Comparison of ENCODE assay signal across 8 mouse cellular contexts in genomic region chr5:140648519-140649100, GRCm38 (mm10). TPM values are rescaled to one million over a fixed set of nuclear protein-coding genes. Genes with fewer than 3 reads are reported as not detected.
DNase-seq lines count a peak whose midpoint lies in the region; ATAC-seq lines count a peak whose summit lies in the region.

Gene Ttyh3, minus strand, starts transcription at chr5:140649031.

- H3K27me3 ChIP-seq in forebrain, embryonic 11.5 days (ENCODE audit: control insufficient read depth, insufficient read depth, low read length) = no peaks in the 10 kb centered on the region
- H3K27me3 ChIP-seq in hindbrain, embryonic 15.5 days = no peaks in the 10 kb centered on the region
- H3K27me3 ChIP-seq in liver, embryonic 15.5 days = peaks cover 7% of the 10 kb centered on the region; the same call in 1 of the 2 replicates
- H3K27me3 ChIP-seq in stomach, embryonic 16.5 days (ENCODE audit: control insufficient read depth, insufficient read depth, low read length) = no peaks in the 10 kb centered on the region

- H3K27ac ChIP-seq in forebrain, embryonic 11.5 days (ENCODE audit: low read depth, low read length) = peak within 1 kb of the TSS; percentile 79
- peak within 1 kb of the TSS; percentile 95 for H3K27ac ChIP-seq in hindbrain, embryonic 15.5 days (replicated peaks)
- peak within 1 kb of the TSS; percentile 84 for H3K27ac ChIP-seq in liver, embryonic 15.5 days (replicated peaks)
- H3K27ac ChIP-seq in stomach, embryonic 16.5 days (ENCODE audit: low read length) = peak within 1 kb of the TSS; percentile 87

- H3K9me3 ChIP-seq in forebrain, embryonic 11.5 days (ENCODE audit: control insufficient read depth, low read length) = no peaks in the 10 kb centered on the region
- H3K9me3 ChIP-seq in hindbrain, embryonic 15.5 days = no peaks in the 10 kb centered on the region
- H3K9me3 ChIP-seq in liver, embryonic 15.5 days (replicated peaks) = no peaks in the 10 kb centered on the region
- H3K9me3 ChIP-seq in stomach, embryonic 16.5 days (replicated peaks; ENCODE audit: control insufficient read depth, low read length) = no peaks in the 10 kb centered on the region

- peak within 1 kb of the TSS; percentile 100 for H3K9ac ChIP-seq in forebrain, embryonic 11.5 days (ENCODE audit: low read length)
- peak within 1 kb of the TSS; percentile 100 for H3K9ac ChIP-seq in hindbrain, embryonic 15.5 days
- H3K9ac ChIP-seq in liver, embryonic 15.5 days = peak within 1 kb of the TSS; percentile 90
- peak within 1 kb of the TSS; percentile 98 for H3K9ac ChIP-seq in stomach, embryonic 16.5 days (ENCODE audit: low read length)

- WGBS in forebrain, embryonic 11.5 days = under 1% methylated on average over 52 of the region's 62 CpGs
- 2% methylated on average over 47 of the region's 62 CpGs for WGBS in hindbrain, embryonic 15.5 days
- WGBS in liver, embryonic 15.5 days (ENCODE audit: insufficient replicate concordance) = under 1% methylated on average over 60 of the region's 62 CpGs
- under 1% methylated on average over 51 of the region's 62 CpGs for WGBS in stomach, embryonic 16.5 days

- H3K4me3 ChIP-seq in forebrain, embryonic 11.5 days (ENCODE audit: low read depth, low read length) = peak within 1 kb of the TSS; percentile 97
- peak within 1 kb of the TSS; percentile 96 for H3K4me3 ChIP-seq in hindbrain, embryonic 15.5 days
- peak within 1 kb of the TSS; percentile 90 for H3K4me3 ChIP-seq in liver, embryonic 15.5 days (replicated peaks)
- H3K4me3 ChIP-seq in stomach, embryonic 16.5 days (replicated peaks; ENCODE audit: low read length) = peak within 1 kb of the TSS; percentile 95

- DNase-seq in layer of hippocampus, adult 18-20 months (ENCODE audit: low spot score in 2 of 2) = no peak
- DNase-seq in layer of hippocampus, adult 9-11 months = no peak
- DNase-seq in ZHBTc4 (ENCODE audit: low read depth, low spot score) = peak; percentile 63
- DNase-seq in forebrain, embryonic 11.5 days (ENCODE audit: low spot score) = no peak
- DNase-seq in cerebellum, adult 11 months = no peak

- peak within 1 kb of the TSS; percentile 91 for H3K4me2 ChIP-seq in forebrain, embryonic 11.5 days (ENCODE audit: low read depth, low read length, severe bottlenecking)
- peak within 1 kb of the TSS; percentile 83 for H3K4me2 ChIP-seq in hindbrain, embryonic 15.5 days
- peak within 1 kb of the TSS; percentile 100 for H3K4me2 ChIP-seq in liver, embryonic 15.5 days
- peak within 1 kb of the TSS; percentile 89 for H3K4me2 ChIP-seq in stomach, embryonic 16.5 days (ENCODE audit: low read depth, low read length)

- peaks cover 18% of the 10 kb centered on the region for H3K4me1 ChIP-seq in forebrain, embryonic 11.5 days (replicated peaks; ENCODE audit: control insufficient read depth, insufficient read depth, low read length)
- peaks cover 54% of the 10 kb centered on the region for H3K4me1 ChIP-seq in hindbrain, embryonic 15.5 days (replicated peaks)
- peaks cover 74% of the 10 kb centered on the region for H3K4me1 ChIP-seq in liver, embryonic 15.5 days (replicated peaks)
- peaks cover 43% of the 10 kb centered on the region for H3K4me1 ChIP-seq in stomach, embryonic 16.5 days (ENCODE audit: control insufficient read depth, insufficient read depth, low read length)

- 0 out of 2 replicates have a peak, but pooled peaks have one; percentile 4 for ATAC-seq in forebrain, embryonic 11.5 days (replicated peaks; ENCODE audit: low FRiP score)
- peak; percentile 2; the same call in 1 of the 2 replicates for ATAC-seq in hindbrain, embryonic 15.5 days (ENCODE audit: low FRiP score, low read depth)
- peak; percentile 2 for ATAC-seq in liver, embryonic 15.5 days (ENCODE audit: insufficient read depth)
- no peak for ATAC-seq in stomach, embryonic 16.5 days (ENCODE audit: insufficient read depth, low FRiP score)

- peaks cover 6% of the 10 kb centered on the region; the same call in 1 of the 2 replicates for H3K36me3 ChIP-seq in forebrain, embryonic 11.5 days (ENCODE audit: control insufficient read depth, insufficient read depth, low read length)
- no peaks in the 10 kb centered on the region; the same call in 1 of the 2 replicates for H3K36me3 ChIP-seq in hindbrain, embryonic 15.5 days
- H3K36me3 ChIP-seq in liver, embryonic 15.5 days (replicated peaks) = 0 out of 2 replicates have a peak, but pooled peaks cover 3% of the 10 kb centered on the region
- H3K36me3 ChIP-seq in stomach, embryonic 16.5 days (ENCODE audit: control insufficient read depth, insufficient read depth, low read length) = no peaks in the 10 kb centered on the region

RNA-seq across cellular contexts. Expression of gene Ttyh3, which starts in this region (rescaled TPM):
- total RNA-seq in layer of hippocampus, adult 18-20 months (2021) = 100 to 1,000 TPM; 182 to 186 TPM
- 83.3 and 91.5 TPM in 2 replicates for polyA plus RNA-seq in forebrain, embryonic 11.5 days (2014; fragmentation: Nextera tagmentation; extraction: Ambion mirVana)
- 84.6 and 85.2 TPM in 2 replicates for polyA plus RNA-seq in hindbrain, embryonic 15.5 days (2015; fragmentation: Nextera tagmentation; extraction: Ambion mirVana)
- polyA plus RNA-seq in liver, embryonic 15.5 days (2015; fragmentation: Nextera tagmentation; extraction: Ambion mirVana) = 6.7 and 7.6 TPM in 2 replicates
- 13.8 and 17.8 TPM in 2 replicates for polyA plus RNA-seq in stomach, embryonic 16.5 days (2015; fragmentation: Nextera tagmentation; extraction: Ambion mirVana)
